Mouse (Mus musculus): ENCODE results near the gene 4921504E06Rik.

Gene 4921504E06Rik

GRCm38 (mm10) chr2:19505744-19506143 lies 48.0 kb downstream of the 4921504E06Rik start:
- DNase-seq (ENCODE audit: low spot score) = no peak

GRCm38 (mm10) chr2:19490262-19490661 lies 63.5 kb downstream of the 4921504E06Rik start:
- no peak for DNase-seq (ENCODE audit: low spot score)

GRCm38 (mm10) chr2:19461940-19462339 lies 91.8 kb downstream of the 4921504E06Rik start:
- DNase-seq (ENCODE audit: low spot score) = no peak

GRCm38 (mm10) chr2:19458785-19459184 lies 94.9 kb downstream of the 4921504E06Rik start:
- no peak for DNase-seq (ENCODE audit: low spot score)

- no peak for DNase-seq (ENCODE audit: low spot score)
Observed at GRCm38 (mm10) chr2:19455857-19456482, 97.7 kb downstream of the 4921504E06Rik start.

- no peak for DNase-seq (ENCODE audit: low spot score)
Observed at GRCm38 (mm10) chr2:19455228-19455627, 98.5 kb downstream of the 4921504E06Rik start.

GRCm38 (mm10) chr2:19452531-19453055 lies 101.1 kb downstream of the 4921504E06Rik start:
- DNase-seq (ENCODE audit: low spot score) = no peak

- no peak for DNase-seq (ENCODE audit: low spot score)
Observed at GRCm38 (mm10) chr2:19449308-19449707, 104.4 kb downstream of the 4921504E06Rik start.

- no peak for DNase-seq (ENCODE audit: low spot score)
Observed at GRCm38 (mm10) chr2:19448042-19448700, 105.5 kb downstream of the 4921504E06Rik start.

- no peak for DNase-seq (ENCODE audit: low spot score)
Observed at GRCm38 (mm10) chr2:19446746-19447145, 107.0 kb downstream of the 4921504E06Rik start.

GRCm38 (mm10) chr2:19445871-19446501 lies 107.7 kb downstream of the 4921504E06Rik start:
- DNase-seq (ENCODE audit: low spot score) = no peak

GRCm38 (mm10) chr2:19444931-19445831 lies 108.5 kb downstream of the 4921504E06Rik start, which contains the start of gene Ptf1a:
Ptf1a (plus strand) TSS chr2:19445663.
- DNase-seq (ENCODE audit: low spot score) = no peak

- no peak for DNase-seq (ENCODE audit: low spot score)
Observed at GRCm38 (mm10) chr2:19444346-19444745, 109.4 kb downstream of the 4921504E06Rik start.

GRCm38 (mm10) chr2:19431614-19432323 lies 121.9 kb downstream of the 4921504E06Rik start:
- no peak for DNase-seq (ENCODE audit: low spot score)

GRCm38 (mm10) chr2:19431186-19431585 lies 122.5 kb downstream of the 4921504E06Rik start:
- DNase-seq (ENCODE audit: low spot score) = no peak

GRCm38 (mm10) chr2:19430746-19431145 lies 123.0 kb downstream of the 4921504E06Rik start:
- no peak for DNase-seq (ENCODE audit: low spot score)

- no peak for DNase-seq (ENCODE audit: low spot score)
Observed at GRCm38 (mm10) chr2:19429691-19430690, 123.7 kb downstream of the 4921504E06Rik start.

GRCm38 (mm10) chr2:19429031-19429430 lies 124.7 kb downstream of the 4921504E06Rik start:
- no peak for DNase-seq (ENCODE audit: low spot score)

GRCm38 (mm10) chr2:19423086-19423485 lies 130.6 kb downstream of the 4921504E06Rik start:
- DNase-seq (ENCODE audit: low spot score) = no peak

- no peak for DNase-seq (ENCODE audit: low spot score)
Observed at GRCm38 (mm10) chr2:19422226-19422625, 131.5 kb downstream of the 4921504E06Rik start.
